Mouse (Mus musculus) liver, embryonic 12.5 days (tissue): ENCODE measurements around the gene Prodh2. TPM values are rescaled to one million over a fixed set of nuclear protein-coding genes. Genes with fewer than 3 reads are reported as not detected.

Experiments
- ATAC-seq: fragments of 200-750 bp; cut with Nextera tagmentation; 2 replicates; pipeline ENCODE4 v1.8.0; 2017; ENCODE audit warnings: moderate number of reproducible peaks, mild to moderate bottlenecking, moderate library complexity
- H3K27ac ChIP-seq: fragments of 300-500 bp; sonication (generic); 2 replicates; pipeline ENCODE4 v1.5.1; 2016; ENCODE audit warnings: mild to moderate bottlenecking
- H3K27me3 ChIP-seq: fragments of 300-500 bp; sonication (generic); replicated peaks from 2 replicates; pipeline ENCODE4 v1.6.1; 2016; ENCODE audit warnings: mild to moderate bottlenecking, moderate library complexity
- H3K36me3 ChIP-seq: fragments of 300-500 bp; sonication (generic); 2 replicates; pipeline ENCODE4 v1.6.1; 2016; ENCODE audit warnings: mild to moderate bottlenecking, moderate library complexity
- H3K4me1 ChIP-seq: fragments of 300-500 bp; sonication (generic); 2 replicates; pipeline ENCODE4 v1.6.1; 2016
- H3K4me2 ChIP-seq: fragments of 300-500 bp; sonication (generic); 2 replicates; pipeline ENCODE4 v1.6.1; 2016; ENCODE audit warnings: mild to moderate bottlenecking, moderate library complexity
- H3K4me3 ChIP-seq: fragments of 300-500 bp; sonication (generic); 2 replicates; pipeline ENCODE4 v1.5.1; 2016; ENCODE audit warnings: mild to moderate bottlenecking, moderate library complexity
- H3K9ac ChIP-seq: fragments of 300-500 bp; sonication (generic); 2 replicates; pipeline ENCODE4 v1.6.1; 2016; ENCODE audit warnings: mild to moderate bottlenecking, moderate library complexity
- H3K9me3 ChIP-seq: fragments of 300-500 bp; sonication (generic); replicated peaks from 2 replicates; pipeline ENCODE4 v1.6.1; 2016; ENCODE audit warnings: mild to moderate bottlenecking, moderate library complexity
- WGBS: fragments of 180-500 bp; shearing (Covaris S2); methylation state at CpG from one replicate; pipeline ENCODE4 v1.1.7; 2016; ENCODE audit not compliant: insufficient replicate concordance; 5-methylcytosine and 5-hydroxymethylcytosine counted together
- polyA plus RNA-seq: library from polyadenylated mRNA; unstranded; fragments of >200 nt; fragmentation: Nextera tagmentation; extraction: Ambion mirVana; gene quantifications from 2 replicates; pipeline ENCODE4 v1.2.1, GENCODE M21; 2016

Gene Prodh2
- polyA plus RNA-seq, 1 experiment from 2014 or later = 22.3 TPM

GRCm38 (mm10) chr7:30552102-30553020 lies 58.9 kb downstream of the Prodh2 start, which contains the start of the genes Hspb6 and Proser3:
Hspb6 (plus strand) TSS chr7:30552178.
Proser3 (minus strand) TSS chr7:30552299.
- H3K4me1 ChIP-seq = peaks cover 33% of the 10 kb centered on the region
- ATAC-seq = peak; percentile 93
- under 1% methylated on average over 44 of the region's 44 CpGs for WGBS
- no peaks in the 10 kb centered on the region for H3K27me3 ChIP-seq
- peak within 1 kb of the TSS; percentile 99 for H3K4me2 ChIP-seq
- no peaks in the 10 kb centered on the region for H3K9me3 ChIP-seq
- peak within 1 kb of the TSS; percentile 94 for H3K27ac ChIP-seq
- H3K4me3 ChIP-seq = peak within 1 kb of the TSS; percentile 72
- peaks cover 44% of the 10 kb centered on the region for H3K36me3 ChIP-seq
- H3K9ac ChIP-seq = peak within 1 kb of the TSS; percentile 91

- Histone ChIP-seq H3K9me3 (no peaks in the 10 kb centered on the region), H3K27me3 (no peaks in the 10 kb centered on the region), H3K4me1 (peaks cover 40% of the 10 kb centered on the region), H3K4me2 (peak overlapping the region; percentile 99), H3K36me3 (peaks cover 50% of the 10 kb centered on the region), H3K9ac (peak overlapping the region; percentile 91), H3K4me3 (peak overlapping the region; percentile 72), H3K27ac (peak overlapping the region; percentile 94)
- 7% methylated on average over 23 of the region's 23 CpGs for whole genome bisulfite sequencing
- no peak for ATAC-seq
These were observed 59.7 kb downstream of the Prodh2 start for GRCm38 (mm10) chr7:30553021-30553589.

GRCm38 (mm10) chr7:30553810-30554584 lies 60.6 kb downstream of the Prodh2 start:
- Histone ChIP-seq H3K27ac (0 out of 2 replicates have a peak overlapping the region, but pooled peaks have one; percentile 94), H3K36me3 (peaks cover 44% of the 10 kb centered on the region), H3K9ac (peak overlapping the region; percentile 91), H3K4me2 (peak overlapping the region; percentile 99), H3K27me3 (no peaks in the 10 kb centered on the region), H3K4me1 (peaks cover 49% of the 10 kb centered on the region), H3K4me3 (peak overlapping the region; percentile 72), H3K9me3 (no peaks in the 10 kb centered on the region)
- 86% methylated on average over 22 of the region's 22 CpGs for WGBS
- no peak for ATAC-seq

GRCm38 (mm10) chr7:30556894-30557536 lies 63.6 kb downstream of the Prodh2 start:
- 88% methylated on average over 18 of the region's 18 CpGs for whole genome bisulfite sequencing
- H3K9ac ChIP-seq = no peak overlapping the region
- peaks cover 54% of the 10 kb centered on the region for H3K4me1 ChIP-seq
- no peak overlapping the region for H3K4me2 ChIP-seq
- peaks cover 43% of the 10 kb centered on the region for H3K36me3 ChIP-seq
- H3K27me3 ChIP-seq = no peaks in the 10 kb centered on the region
- no peak overlapping the region for H3K27ac ChIP-seq
- H3K9me3 ChIP-seq = no peaks in the 10 kb centered on the region
- no peak overlapping the region for H3K4me3 ChIP-seq
- ATAC-seq = no peak

GRCm38 (mm10) chr7:30557901-30558514 lies 64.6 kb downstream of the Prodh2 start:
- Histone ChIP-seq H3K9ac (peak overlapping the region; percentile 76), H3K9me3 (no peaks in the 10 kb centered on the region), H3K4me2 (peak overlapping the region; percentile 80), H3K36me3 (peaks cover 43% of the 10 kb centered on the region), H3K27me3 (no peaks in the 10 kb centered on the region), H3K4me3 (peak overlapping the region; percentile 79), H3K4me1 (peaks cover 53% of the 10 kb centered on the region), H3K27ac (peak overlapping the region; percentile 88)
- WGBS = 89% methylated on average over 13 of the region's 13 CpGs
- no peak for ATAC-seq

- 8% methylated on average over 12 of the region's 12 CpGs for WGBS
- Histone ChIP-seq H3K4me2 (peak overlapping the region; percentile 80), H3K36me3 (peaks cover 43% of the 10 kb centered on the region), H3K9ac (peak overlapping the region; percentile 76), H3K27ac (peak overlapping the region; percentile 88), H3K9me3 (no peaks in the 10 kb centered on the region), H3K4me1 (peaks cover 49% of the 10 kb centered on the region), H3K27me3 (no peaks in the 10 kb centered on the region), H3K4me3 (peak overlapping the region; percentile 79)
- peak; percentile 40 for ATAC-seq
These were observed 65.4 kb downstream of the Prodh2 start for GRCm38 (mm10) chr7:30558656-30559442.

GRCm38 (mm10) chr7:30559443-30559954 lies 66.1 kb downstream of the Prodh2 start, which contains the start of gene Lin37:
Lin37 (minus strand) TSS chr7:30559838.
- 1% methylated on average over 20 of the region's 20 CpGs for WGBS

GRCm38 (mm10) chr7:30560296-30560695 lies 66.9 kb downstream of the Prodh2 start:
- no peaks in the 10 kb centered on the region for H3K27me3 ChIP-seq
- H3K4me2 ChIP-seq = peak overlapping the region; percentile 80
- H3K36me3 ChIP-seq = peaks cover 41% of the 10 kb centered on the region
- WGBS = 73% methylated on average over 2 of the region's 2 CpGs
- ATAC-seq = no peak
- peaks cover 53% of the 10 kb centered on the region for H3K4me1 ChIP-seq
- H3K4me3 ChIP-seq = peak overlapping the region; percentile 79
- peak overlapping the region; percentile 63 for H3K9ac ChIP-seq
- H3K9me3 ChIP-seq = no peaks in the 10 kb centered on the region
- H3K27ac ChIP-seq = peak overlapping the region; percentile 88

More at GRCm38 (mm10) chr7:30559443-30559954, 66.1 kb downstream of the Prodh2 start, which contains the start of gene Lin37:
- Histone ChIP-seq H3K36me3 (peaks cover 41% of the 10 kb centered on the region), H3K27me3 (no peaks in the 10 kb centered on the region), H3K9me3 (no peaks in the 10 kb centered on the region), H3K27ac (peak within 1 kb of the TSS; percentile 88), H3K4me3 (peak within 1 kb of the TSS; percentile 79), H3K9ac (peak within 1 kb of the TSS; percentile 76), H3K4me2 (peak within 1 kb of the TSS; percentile 80), H3K4me1 (peaks cover 53% of the 10 kb centered on the region)
- ATAC-seq = peak; percentile 82

GRCm38 (mm10) chr7:30562526-30563116 lies 69.2 kb downstream of the Prodh2 start:
- no peaks in the 10 kb centered on the region for H3K9me3 ChIP-seq
- H3K4me2 ChIP-seq = peak overlapping the region; percentile 82
- peak overlapping the region; percentile 83 for H3K4me3 ChIP-seq
- under 1% methylated on average over 27 of the region's 27 CpGs for WGBS
- no peak for ATAC-seq
- H3K27ac ChIP-seq = peak overlapping the region; percentile 83
- H3K9ac ChIP-seq = peak overlapping the region; percentile 75
- peaks cover 47% of the 10 kb centered on the region for H3K4me1 ChIP-seq
- H3K27me3 ChIP-seq = no peaks in the 10 kb centered on the region
- peaks cover 41% of the 10 kb centered on the region for H3K36me3 ChIP-seq
